Mouse (Mus musculus): Measurements from ENCODE around the gene Zbtb25.
A peak's percentile ranks its signal among the peaks of the same experiment; 100 is the strongest.

Zbtb25 gene

DNA sequence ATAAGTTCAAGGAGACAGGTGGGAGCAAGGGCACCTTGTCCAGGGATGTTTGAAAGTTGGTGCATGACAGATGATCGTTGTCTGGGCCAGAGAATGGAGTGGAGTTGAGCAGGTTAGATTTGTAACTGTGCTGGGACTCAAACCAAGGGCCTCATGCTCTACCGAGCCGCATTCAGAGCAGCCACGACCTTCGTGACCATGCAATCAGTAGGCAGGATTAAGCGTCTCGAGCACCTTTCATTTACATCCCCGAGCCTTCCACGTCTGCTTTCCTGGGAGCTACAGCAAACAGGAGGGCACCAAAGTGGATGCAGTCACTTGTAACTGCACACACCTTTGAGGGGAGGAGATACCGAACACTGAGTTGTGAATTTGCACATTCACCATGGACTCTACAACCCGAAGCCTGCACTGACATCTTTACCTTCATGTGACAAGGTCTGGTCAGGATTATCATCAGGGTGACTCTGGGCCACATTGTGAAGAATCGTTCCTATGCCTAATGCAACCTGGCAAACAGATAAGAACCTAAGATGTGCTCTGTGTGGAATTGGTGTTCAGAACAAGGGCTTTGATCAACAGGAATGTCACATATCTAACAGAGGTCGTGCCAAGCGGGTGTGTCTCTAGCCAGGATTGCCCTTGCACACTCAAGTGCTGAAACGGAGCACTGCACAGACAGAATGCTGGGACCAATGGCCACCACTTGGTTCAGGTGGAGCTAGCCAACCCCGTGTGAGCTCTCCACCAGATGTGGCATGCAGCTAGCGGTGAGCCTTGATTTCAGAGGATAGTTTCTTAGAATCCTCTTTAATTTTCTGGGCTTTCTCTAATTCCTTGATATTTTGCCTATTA, 33.1 kb downstream of the Zbtb25 start:
- DNase-seq = no peak

DNA sequence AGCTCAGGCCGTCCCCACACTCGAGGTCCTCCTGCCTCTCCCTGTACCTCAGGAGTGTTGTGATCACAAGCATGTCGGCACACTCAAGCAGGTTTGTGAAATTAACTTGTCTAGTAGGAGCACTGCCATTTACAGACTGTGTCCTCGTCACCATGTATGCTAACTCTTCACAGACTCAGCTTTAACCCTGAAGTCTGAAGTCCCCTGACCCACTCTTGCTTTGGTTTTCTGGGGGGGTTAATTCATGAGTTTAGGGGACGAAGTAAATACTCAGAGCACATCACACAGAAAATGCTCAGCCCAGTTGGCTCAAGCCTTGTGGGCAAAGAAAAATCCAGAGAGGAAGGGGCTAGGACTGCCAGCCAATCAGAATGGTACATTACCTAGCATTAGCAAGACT, 33.8 kb downstream of the Zbtb25 start:
- no peak for DNase-seq

DNA sequence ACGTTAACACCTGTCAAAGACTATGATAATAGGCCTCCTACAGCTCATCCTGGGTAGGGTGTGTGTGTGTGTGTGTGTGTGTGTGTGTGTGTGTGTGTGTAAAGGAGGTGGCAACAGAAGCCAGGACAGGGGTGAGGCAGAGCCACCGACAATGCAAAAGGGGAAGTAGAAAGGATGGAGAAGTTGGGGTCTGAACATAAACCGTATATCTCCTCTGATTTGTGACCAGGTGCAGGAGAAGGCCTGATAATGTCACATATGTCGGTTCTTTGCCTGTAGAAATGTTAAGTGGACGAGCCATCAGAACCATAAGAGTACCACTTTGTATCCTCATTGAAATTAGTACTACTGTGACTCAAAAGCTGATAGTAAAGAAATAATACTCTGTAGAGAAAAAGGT, 35.7 kb downstream of the Zbtb25 start:
- DNase-seq = no peak

DNA sequence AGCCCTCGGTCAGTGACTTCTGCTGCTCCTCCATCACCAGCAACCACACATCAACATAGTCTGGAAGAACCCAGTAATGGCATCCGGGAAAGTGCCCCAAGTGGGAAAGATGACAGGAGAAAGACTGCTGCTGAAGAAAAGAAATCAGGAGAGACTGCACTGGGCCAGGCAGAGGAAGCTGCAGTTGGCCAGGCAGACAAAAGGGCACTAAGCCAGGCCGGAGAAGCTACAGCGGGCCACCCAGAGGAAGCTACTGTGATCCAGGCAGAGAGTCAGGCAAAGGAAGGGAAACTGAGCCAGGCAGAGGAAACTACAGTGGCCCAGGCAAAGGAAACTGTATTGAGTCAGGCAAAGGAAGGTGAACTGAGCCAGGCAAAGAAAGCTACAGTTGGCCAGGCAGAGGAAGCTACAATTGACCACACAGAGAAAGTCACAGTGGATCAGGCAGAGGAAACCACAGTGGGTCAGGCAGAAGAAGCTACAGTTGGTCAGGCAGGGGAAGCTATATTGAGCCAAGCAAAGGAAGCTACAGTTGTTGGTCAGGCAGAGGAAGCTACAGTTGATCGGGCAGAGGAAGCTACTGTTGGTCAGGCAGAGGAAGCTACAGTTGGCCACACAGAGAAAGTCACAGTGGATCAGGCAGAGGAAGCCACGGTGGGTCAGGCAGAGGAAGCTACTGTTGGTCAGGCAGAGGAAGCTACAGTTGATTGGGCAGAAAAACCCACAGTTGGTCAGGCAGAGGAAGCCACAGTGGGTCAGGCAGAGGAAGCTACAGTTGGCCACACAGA, 40.6 kb downstream of the Zbtb25 start:
- no peak for DNase-seq

DNA sequence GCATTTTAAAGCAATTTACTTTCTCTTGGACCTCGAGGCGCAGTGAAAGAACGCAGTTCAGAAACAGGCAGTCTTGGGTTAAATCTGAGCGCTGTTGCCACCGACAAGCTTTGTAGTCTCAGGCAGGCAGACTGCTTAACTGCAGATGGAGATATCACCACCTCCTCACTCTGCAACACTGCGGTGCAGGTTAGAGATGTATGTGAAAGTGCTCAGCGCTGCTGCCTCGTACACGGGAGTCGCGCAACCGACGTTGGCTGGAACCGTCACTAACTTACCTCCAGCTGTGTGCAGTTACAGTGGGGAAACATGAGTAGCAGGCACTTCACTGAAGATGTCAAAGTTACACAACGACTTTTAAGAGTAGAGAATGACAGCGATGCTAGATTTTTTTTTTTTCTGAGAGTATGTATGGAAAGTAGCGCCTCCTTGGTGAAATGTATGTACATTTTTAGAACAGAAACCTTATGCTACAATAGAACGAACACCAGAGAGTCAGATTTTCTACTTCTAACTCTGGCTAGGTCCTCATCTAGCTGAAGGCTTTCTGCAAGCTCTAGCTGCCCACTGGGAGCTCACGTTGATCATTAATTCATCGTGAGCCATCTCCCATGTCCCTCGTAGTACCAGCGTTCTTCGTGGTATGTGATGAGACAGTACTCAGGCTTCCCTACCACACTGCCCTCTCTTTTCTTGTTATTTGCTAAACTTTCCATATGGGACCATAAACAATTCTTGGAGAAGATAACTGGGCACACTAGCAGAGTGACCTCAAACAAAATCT, 42.8 kb downstream of the Zbtb25 start:
- peak in 1 of 2 experiments; percentile 51 for DNase-seq

DNA sequence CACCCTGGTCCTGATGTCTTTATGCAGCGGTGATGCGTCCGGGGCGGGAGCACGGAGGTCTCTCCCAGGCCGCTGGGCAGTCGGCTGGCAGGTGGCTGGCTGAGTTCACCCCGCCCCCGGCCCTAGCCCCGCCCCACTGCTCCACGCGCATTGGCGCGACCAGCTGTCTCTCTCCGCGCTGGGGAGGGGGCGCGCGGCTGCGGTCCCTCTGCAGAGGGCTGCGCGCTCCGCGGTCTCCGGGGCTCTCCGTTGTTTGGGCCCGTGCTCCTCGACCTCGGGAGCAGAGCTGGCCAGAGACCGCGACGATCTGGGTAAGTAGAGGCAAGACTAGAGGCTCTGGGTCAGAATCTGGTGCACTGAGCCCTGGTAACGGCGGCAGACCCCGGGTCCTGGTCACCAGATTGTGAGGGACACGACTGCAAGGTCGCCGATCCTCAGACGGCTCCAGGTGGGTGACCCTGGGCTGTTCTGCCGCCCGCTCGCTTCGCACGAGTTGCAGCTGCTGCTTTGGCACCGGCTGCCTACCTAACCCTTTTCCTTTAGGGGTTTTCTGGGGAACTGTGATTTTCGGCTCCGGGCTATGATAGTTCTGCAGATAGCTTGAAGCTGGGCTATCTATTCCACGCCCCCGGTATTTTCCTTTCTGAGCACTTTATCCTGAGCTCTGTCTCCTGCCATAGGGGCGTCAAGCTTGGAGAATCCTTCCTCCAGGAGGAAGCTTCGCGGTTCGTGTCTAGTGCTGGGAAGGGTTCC, 44.5 kb downstream of the Zbtb25 start, which contains the start of gene Akap5:
Gene Akap5, plus strand, starts transcription at position 213 of the 753 bp plus-strand sequence.
- peak; percentile 65 to 77 for DNase-seq

DNA sequence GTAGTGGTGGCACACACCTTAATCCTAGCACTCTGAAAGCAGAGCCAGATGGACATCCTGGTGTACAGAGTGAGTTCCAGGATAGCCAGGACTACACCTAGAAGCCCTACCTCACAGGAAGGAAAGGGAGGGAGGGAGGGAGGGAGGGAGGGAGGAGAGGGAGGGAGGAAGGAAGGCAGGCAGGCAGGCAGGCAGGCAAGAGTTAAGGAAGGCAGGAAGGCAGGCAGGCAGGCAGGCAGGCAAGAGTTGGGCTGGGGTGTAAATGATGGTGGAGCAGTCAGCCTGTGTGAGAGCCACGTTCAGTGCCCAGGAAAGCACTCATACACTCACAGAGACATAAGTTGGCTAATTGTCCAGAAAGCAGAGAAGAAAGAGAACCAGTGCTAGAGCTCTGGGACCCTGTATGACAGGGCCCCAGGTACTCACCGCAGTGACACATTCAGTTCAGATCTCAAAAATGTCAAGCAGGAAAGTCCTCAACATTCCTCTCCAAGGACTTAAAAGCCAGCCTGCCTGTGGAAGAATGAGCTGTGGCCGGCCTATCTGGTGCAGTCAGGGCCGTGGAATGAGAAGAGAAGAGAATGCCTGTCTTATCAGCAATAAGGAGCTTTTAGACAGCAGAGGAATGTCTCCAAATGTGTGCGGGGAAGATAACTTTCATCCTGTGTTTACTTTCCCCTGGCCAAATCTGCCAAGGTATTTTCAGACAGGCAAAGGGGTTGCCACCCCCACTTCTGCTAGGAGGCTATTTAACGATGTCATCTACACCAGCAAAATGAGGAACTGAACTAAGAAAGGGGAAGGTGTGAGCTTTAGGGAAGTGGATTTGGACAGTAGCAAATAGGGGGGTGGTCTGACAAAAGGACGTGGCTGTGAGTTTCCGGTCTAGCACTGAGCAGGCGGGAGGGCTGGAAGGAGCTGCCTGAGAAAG, 50.9 kb downstream of the Zbtb25 start:
- peak; percentile 61 to 75 for DNase-seq

DNA sequence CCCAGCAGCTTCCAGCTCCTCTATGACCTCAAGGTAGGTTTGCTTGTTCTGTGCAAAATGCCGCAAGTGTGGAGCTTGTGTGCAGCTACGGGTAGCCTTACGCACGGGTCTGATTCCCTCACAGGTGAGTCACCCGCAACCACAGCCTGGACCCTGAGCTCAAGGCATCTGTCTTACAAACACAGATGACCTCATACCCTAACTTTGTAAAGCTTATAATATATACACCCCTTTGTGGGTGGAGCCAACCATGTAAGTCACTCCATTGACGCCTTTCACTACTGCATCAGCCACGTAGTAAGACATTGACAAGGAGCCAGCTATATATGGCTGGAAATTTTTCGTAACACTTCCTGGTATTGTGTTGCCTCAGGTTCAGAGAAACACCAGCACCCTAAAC, 57.5 kb downstream of the Zbtb25 start:
- no peak for DNase-seq

DNA sequence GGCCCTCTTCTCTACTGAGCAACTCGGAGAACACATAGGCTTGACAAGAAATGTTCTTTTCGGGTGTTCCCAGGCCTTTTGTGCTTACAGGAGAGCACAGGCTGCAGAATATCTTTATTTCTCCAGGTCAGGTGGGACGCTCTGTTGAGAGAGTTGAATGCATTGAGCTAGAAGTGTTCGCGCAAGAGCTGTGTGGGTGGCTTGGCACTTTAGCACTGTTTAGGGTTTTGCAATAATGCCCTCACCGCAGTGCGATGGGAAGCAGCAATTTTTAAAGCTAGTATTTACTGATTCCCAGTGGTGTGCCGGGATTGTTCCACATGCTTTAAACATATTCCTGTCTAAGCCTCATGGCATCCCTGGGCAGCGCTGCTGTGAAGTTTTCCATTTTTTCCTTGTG, 58.2 kb downstream of the Zbtb25 start:
- DNase-seq = peak in 1 of 2 experiments; percentile 32

DNA sequence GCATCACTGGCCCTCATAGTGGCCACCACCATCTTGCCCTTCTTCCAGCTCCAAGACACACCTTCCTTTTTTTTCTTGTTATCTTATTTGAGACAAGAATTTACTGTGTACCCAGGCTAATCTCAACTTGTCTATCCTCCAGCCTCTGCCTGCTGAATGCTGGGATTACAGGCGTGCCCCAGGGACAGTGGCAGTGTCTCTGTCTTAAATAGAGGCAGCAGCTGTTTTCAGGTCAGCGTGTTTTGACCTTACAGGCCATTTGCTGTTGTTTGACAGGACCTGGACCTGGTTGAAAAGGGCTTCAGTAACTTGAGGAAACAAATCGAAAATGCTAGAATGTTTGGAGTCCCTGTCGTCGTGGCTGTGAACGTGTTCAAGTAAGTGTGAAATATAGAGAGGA, 58.8 kb downstream of the Zbtb25 start:
- DNase-seq = no peak

DNA sequence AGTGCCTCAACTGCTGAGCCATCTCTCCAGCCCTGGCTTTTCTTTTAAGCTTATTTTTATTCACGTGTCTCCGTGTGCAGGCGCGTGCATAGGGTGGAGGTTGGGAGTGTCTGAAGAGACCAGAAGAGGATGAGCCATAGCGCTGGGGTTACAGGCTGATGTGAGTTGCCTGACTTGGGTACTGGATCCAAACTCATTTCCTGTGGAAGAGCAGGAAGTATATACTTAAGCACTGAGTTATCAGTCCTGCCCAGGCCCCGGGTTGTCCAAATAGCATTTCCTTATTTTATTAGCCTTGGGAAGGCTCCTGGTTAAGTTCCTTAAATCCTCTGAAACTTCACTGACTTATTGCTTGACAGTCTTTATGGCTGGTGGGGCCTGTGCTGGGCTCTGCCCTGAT, 59.4 kb downstream of the Zbtb25 start:
- peak; percentile 34 to 51 for DNase-seq

DNA sequence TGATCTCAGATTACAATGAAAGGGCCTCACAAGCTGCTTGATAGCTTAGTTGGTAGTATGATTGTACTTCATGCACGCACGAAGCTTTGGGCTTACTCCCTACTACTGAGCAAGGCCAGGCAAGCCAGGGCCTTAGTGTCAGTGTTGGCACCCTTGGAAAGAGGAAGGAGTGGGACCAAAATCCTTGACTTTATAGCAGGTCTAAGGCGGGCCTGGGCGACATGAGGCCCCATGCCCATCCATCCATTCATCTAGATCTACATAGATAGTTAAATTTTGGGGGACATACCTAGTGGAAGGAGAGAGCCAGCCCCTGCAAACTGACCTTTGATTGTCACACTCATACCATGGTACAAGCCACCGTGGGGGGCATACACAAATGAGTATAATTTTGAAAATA, 61.0 kb downstream of the Zbtb25 start:
- DNase-seq = no peak

DNA sequence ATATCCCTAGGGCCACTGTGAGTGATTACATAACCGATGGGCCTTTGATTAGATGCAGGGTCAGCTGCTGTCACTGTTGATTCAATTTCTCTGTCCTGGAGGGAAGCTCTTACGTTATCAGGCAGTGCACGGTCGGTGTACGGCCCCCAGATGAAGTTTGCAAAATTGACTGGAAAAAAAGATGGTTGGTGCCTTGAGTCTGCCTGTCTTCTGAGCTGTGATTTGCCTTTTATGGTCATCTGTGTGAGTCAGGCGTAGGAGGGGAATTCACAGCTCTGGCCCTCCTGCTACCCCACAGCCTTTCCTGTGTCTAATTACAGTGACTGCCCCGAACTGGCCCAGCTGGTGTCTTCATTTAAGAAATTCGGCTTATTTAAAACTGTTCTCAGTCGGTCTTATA, 61.4 kb downstream of the Zbtb25 start:
- DNase-seq = peak; percentile 40 to 48

DNA sequence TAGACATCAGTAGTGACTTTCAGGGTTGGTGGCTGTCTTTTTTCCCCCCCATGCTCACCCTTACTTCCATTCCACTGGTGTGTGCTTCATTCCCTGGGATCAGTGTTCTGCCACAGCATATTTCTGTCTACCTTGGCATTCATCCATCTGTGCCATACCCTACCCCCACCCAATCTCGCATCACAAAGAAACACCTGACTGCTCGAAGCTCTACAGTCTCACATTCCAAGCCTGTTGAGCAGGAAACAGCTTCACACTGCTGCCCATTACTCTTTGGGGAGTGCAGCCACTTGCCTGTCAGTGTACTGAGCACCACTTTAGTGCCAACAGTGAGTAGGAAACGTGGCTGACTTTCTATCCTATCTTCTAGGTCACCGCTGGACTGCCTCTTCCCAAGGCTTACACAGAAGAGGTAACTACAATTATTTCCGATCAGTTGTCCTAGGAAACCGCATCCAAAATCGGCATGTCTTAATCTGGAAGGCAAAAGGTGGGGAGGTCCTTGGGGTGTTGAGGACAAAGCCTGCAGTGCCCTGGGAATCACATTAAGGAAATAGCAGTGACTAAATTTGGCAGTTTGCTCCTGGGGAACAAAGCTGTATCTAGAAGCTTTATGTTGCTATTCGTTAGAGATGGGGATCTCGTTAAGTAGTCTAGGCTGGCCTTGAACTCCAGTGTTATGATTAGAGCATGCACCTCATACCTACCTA, 62.4 kb downstream of the Zbtb25 start:
- DNase-seq = no peak

DNA sequence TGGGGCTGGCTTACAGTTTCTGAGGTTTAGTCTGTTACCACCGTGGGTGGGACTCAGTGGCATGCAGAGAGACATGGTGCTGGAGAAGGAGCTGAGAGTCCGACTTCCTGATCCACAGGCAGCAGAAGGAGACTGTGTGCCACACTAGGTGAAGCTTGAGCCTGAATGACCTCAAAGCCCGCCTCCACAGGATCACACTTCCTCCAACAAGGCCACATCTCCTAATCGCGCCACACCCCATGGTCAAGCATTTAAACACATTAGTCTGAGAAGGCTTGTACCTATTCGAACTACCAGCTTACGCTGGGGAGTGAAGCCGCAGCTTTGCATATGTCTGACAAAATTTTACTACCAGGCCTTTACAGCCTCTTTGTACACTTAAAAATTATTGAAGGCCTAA, 64.3 kb downstream of the Zbtb25 start:
- peak in 1 of 2 experiments; percentile 43 for DNase-seq

DNA sequence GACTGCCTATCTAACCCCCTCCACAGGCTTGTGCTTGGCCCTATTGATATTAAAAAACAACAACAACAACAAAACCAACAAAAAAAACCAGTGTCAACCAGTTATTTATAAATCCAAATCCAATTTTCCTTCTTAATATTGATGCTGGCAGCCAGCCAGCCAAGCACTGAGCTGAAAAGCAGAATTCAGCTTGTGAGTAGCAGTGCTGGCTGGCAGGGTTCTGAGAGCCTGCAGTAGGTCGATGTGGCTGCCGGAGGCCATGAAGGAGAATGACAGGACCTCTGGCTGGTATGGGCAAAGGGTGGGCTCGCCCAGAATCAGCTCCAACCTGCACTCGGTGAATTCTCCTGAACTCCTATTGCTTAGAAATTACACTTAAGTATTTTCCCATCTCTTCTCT, 65.2 kb downstream of the Zbtb25 start:
- no peak for DNase-seq

DNA sequence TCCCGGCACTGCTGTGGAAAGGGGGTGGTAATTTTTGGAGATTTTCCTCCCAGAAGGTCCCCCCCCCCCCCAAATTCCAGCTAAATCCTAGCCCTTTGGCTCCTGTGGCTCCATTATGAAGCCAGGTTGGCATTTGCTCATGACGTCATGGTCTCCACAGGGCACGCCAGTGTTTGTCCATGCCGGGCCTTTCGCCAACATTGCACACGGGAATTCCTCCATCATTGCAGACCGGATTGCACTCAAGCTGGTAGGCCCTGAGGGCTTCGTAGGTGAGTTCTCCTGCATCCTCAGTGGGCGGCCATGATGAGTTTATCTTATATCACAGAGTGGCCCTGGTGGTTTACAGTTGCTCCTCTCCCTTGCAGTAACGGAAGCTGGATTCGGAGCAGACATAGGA, 65.9 kb downstream of the Zbtb25 start:
- peak; percentile 59 to 70 for DNase-seq

DNA sequence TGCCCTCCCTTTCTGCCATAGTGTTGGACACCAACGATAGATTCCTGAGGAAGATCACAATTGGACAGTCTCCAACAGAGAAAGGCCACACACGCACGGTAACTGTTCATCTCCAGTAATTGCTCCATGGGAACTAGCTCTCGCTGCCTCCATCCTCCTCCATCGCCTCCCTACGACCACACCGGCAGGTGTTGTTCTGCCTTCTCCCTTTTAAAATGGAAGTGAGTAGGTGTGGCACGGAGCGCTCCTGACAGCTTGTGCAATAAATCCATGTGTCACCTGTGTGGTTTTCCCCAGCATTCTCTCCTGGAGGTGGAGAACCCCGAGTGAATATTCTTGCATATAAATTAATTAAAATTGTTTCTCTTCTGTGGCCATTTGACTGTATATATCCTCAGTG, 69.0 kb downstream of the Zbtb25 start:
- no peak for DNase-seq

DNA sequence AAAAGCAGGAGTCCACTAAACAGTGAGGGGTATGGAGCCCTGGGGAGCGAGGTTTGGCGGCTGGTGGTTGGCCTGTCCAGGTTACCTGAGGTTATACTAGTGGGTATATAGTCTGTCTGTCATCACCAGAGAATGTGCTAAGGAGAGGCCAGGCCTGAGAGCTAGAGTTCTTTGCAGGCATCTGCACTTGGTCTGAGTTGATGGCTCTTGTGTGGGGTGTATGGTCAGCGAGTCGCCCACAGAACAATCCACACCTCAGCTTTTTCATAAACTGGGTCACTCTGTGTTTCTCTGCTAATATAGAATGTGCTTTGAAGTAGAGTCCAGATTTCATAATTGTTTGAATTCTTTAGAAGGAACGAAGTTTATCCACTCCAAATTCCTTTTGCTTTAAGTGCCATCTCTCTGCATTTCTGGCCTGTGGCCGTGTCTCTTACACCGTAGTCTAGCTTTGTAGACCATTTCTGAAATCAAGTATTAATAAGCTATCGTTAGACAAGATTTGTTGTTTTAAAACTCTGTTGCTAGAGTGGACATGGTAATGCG, 70.0 kb downstream of the Zbtb25 start:
- DNase-seq = peak; percentile 42 to 81

DNA sequence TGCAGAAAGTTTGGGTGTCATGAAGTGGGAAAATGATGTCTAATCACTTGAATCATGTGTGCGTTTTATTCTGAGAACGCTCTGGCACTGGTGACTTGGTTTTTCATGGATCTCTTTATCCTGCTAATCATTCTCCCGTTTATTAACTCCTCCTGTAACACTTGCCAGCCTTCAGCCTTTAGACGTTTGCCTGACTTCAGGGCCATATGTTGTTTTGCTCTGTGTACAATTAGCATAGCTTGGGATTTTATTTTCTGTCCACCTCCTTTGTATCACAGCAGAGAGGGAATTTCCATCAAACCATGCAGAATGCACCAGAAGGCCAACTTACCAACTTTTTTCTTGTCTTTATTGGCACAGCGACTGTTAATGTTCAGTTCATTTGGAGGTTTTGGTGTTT, 71.6 kb downstream of the Zbtb25 start:
- no peak for DNase-seq

Data from lung, postnatal 4 days (tissue).